Mouse (Mus musculus) testis, adult 2 months (tissue): ENCODE data around the gene Qpct. TPM values are rescaled to one million over a fixed set of nuclear protein-coding genes. Genes with fewer than 3 reads are reported as not detected.

Source experiments
- H3K27ac ChIP-seq: fragments of 200-500 bp; 2 replicates; pipeline ENCODE4 v1.5.1; 2012; ENCODE audit warnings: low read depth, low read length; ENCODE audit not compliant: control insufficient read depth, insufficient read depth
- H3K27me3 ChIP-seq: fragments of 200-500 bp; 2 replicates; pipeline ENCODE4 v1.6.1; 2012; ENCODE audit warnings: mild to moderate bottlenecking, low read length, moderate library complexity; ENCODE audit not compliant: control insufficient read depth, insufficient read depth
- H3K36me3 ChIP-seq: fragments of 200-500 bp; 2 replicates; pipeline ENCODE4 v1.6.1; 2012; ENCODE audit warnings: mild to moderate bottlenecking, low read length; ENCODE audit not compliant: control insufficient read depth, insufficient read depth
- H3K4me1 ChIP-seq: fragments of 200-500 bp; 2 replicates; pipeline ENCODE4 v1.6.1; 2012; ENCODE audit warnings: low read length; ENCODE audit not compliant: control insufficient read depth, insufficient read depth
- H3K4me3 ChIP-seq: fragments of 200-500 bp; 2 replicates; pipeline ENCODE4 v1.5.1; 2012; ENCODE audit warnings: low read depth, mild to moderate bottlenecking, low read length, moderate library complexity, mixed read lengths; ENCODE audit not compliant: control insufficient read depth
- CTCF ChIP-seq: fragments of 200-500 bp; IDR thresholded peaks from 2 replicates; pipeline ENCODE4 v1.5.1; 2012; ENCODE audit warnings: low read depth, mild to moderate bottlenecking, inconsistent platforms, low read length, moderate library complexity; ENCODE audit not compliant: control insufficient read depth, insufficient read depth, insufficient replicate concordance
- POLR2A ChIP-seq: fragments of 200-500 bp; IDR thresholded peaks from 2 replicates; pipeline ENCODE4 v1.6.1; 2012; ENCODE audit warnings: low read depth, mild to moderate bottlenecking, inconsistent platforms, low read length, moderate library complexity; ENCODE audit not compliant: control insufficient read depth
- polyA plus RNA-seq: library from polyadenylated mRNA; depleted of rRNA; stranded (reverse); fragments of >200 nt; gene quantifications from 2 replicates; pipeline ENCODE4 v1.2.3, GENCODE M21; 2012

Gene Qpct
- polyA plus RNA-seq, 1 experiment, result 30.7 TPM

GRCm38 (mm10) chr17:79052088-79052812 is 544 bp downstream of the Qpct start:
- H3K27ac ChIP-seq, result peak overlapping the region; percentile 9
- H3K4me1 ChIP-seq, result peaks cover 6% of the 10 kb centered on the region
- TF ChIP-seq CTCF (no peak), POLR2A (peak; percentile 9; the same call in 1 of the 2 replicates)
- H3K27me3 ChIP-seq, result no peaks in the 10 kb centered on the region
- peak overlapping the region; percentile 84 for H3K4me3 ChIP-seq
- no peaks in the 10 kb centered on the region for H3K36me3 ChIP-seq

DNA sequence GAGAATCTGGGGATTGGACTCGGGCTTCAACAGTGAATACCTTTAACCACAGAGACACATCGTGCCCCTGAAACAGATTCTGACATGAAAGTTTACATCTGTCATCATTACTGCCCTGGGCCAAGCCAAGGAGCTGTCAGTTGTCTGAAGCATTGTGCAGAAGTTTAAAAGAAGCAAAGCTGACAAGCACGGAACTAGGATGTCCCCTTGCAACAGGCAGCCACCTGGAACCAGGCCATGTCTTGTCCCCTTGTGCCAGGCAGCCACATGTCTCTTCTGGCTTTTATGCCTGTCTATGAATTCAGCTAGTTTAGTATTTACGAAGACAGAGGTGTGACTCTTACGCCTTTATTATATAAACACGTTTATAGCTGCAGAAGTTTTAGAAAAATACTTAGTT is 6.6 kb downstream of the Qpct start:
- Histone ChIP-seq H3K36me3 (no peaks in the 10 kb centered on the region), H3K27me3 (no peaks in the 10 kb centered on the region), H3K4me1 (no peaks in the 10 kb centered on the region), H3K27ac (peak overlapping the region; percentile 29; the same call in 1 of the 2 replicates), H3K4me3 (no peak overlapping the region)
- no peak for TF ChIP-seq CTCF
- no peak for TF ChIP-seq POLR2A

DNA sequence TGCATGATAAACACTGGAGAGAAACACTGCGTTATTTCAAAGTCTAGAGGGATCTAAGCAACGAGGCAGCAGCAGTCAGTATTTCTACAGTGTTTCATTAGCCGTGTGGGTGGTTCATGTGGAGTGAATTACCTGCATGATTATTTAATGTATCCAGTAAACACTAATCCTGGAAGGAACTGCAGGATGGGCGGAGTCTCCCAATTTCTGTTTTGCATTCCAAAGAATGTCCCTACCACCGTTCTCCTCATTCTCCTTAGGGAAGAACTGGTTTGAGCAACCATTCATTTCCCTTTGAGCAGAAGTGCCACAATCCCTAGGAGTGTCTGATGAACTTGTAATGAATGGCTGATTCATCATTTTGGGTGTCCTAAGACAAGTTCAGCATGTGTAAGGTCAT is 8.5 kb downstream of the Qpct start:
- no peak overlapping the region for H3K27ac ChIP-seq
- no peaks in the 10 kb centered on the region for H3K36me3 ChIP-seq
- H3K27me3 ChIP-seq, result no peaks in the 10 kb centered on the region
- no peaks in the 10 kb centered on the region for H3K4me1 ChIP-seq
- no peak overlapping the region for H3K4me3 ChIP-seq
- TF ChIP-seq POLR2A (no peak), CTCF (no peak)

DNA sequence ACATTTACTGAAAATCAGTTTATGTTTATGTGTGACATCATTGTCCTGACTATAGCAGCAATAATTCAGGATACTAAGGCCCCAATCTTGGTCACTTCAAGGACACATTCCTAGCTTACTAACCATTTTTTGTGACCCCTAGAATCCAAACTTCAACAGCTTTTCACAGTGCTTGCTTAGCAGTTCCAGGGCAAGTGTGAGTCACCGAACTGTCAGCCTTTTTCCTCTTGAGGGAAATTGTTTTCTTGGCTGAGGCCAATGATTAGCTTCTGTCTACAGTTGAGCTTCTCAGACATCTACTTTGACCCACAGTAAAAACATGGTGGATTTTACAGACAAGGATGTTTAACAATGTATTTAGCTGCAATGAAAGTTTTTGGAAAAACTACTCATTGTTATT is 12.5 kb downstream of the Qpct start:
- Histone ChIP-seq H3K36me3 (no peaks in the 10 kb centered on the region), H3K4me1 (no peaks in the 10 kb centered on the region), H3K27ac (no peak overlapping the region), H3K4me3 (no peak overlapping the region), H3K27me3 (no peaks in the 10 kb centered on the region)
- TF ChIP-seq POLR2A (no peak), CTCF (no peak)

DNA sequence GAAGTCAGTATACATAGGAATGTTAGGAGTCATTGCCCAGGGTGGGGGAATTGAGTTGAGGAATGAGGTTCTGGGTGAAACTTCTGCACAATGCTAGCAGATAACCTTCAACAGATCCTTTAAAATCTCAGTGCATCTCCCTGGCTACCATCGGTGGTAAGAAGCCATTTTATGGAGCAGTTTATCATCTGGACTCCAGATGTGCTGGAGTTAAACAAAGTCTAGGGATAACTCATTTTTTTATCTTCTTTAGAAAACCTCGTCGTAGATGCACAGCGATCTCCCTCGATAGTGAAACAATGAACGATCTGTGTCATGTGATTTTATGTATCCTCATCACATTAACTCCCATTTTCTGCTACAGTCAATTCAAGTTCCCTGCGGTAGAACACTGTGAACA is 16.9 kb downstream of the Qpct start:
- TF ChIP-seq POLR2A (no peak), CTCF (no peak)
- no peak overlapping the region for H3K27ac ChIP-seq
- no peaks in the 10 kb centered on the region for H3K4me1 ChIP-seq
- no peaks in the 10 kb centered on the region for H3K27me3 ChIP-seq
- H3K36me3 ChIP-seq, result no peaks in the 10 kb centered on the region
- no peak overlapping the region for H3K4me3 ChIP-seq

GRCm38 (mm10) chr17:79069019-79069418 is 17.3 kb downstream of the Qpct start:
- no peaks in the 10 kb centered on the region for H3K4me1 ChIP-seq
- H3K4me3 ChIP-seq, result no peak overlapping the region
- H3K27ac ChIP-seq, result peak overlapping the region; percentile 39; the same call in 1 of the 2 replicates
- H3K27me3 ChIP-seq, result no peaks in the 10 kb centered on the region
- no peaks in the 10 kb centered on the region for H3K36me3 ChIP-seq
- TF ChIP-seq CTCF (no peak), POLR2A (no peak)

DNA sequence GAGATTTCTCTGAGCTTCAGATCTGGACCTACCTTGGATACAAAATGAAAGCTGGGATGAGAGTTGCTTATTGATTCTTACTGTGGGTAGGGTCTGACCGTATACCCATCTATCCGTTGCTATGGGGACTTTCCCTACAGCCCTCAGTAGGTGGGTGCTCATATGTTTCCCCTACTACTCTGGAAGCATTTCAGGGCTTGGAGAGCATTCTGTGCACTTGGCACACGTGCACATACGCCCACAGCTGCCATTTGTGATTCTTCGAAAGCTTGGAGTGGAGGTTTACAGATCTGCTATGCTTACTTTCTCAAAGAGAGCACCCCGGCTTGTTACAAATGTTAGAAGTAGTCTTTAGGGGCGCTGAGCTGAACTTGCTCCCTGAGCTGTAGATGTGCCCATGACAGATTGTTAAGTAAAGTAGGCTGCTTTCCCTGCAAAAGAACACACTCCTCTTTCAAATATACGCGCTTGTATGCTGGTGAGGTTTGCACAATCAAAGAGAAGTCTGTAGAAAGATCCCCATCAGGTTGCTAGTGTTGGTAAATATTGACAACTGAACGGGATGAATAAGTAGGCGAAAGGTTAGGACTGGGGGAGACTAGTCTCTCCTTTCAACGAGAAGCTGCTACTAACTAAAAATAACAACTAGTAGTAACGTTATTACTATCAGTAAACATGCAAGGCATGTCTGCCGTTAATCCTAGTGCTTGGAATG is 18.2 kb downstream of the Qpct start:
- H3K27me3 ChIP-seq, result no peaks in the 10 kb centered on the region
- TF ChIP-seq CTCF (no peak), POLR2A (no peak)
- no peaks in the 10 kb centered on the region for H3K4me1 ChIP-seq
- no peak overlapping the region for H3K27ac ChIP-seq
- no peaks in the 10 kb centered on the region for H3K36me3 ChIP-seq
- no peak overlapping the region for H3K4me3 ChIP-seq
